Mouse (Mus musculus) ES-Bruce4 (cell line): Measurements from ENCODE around the gene Cacna1e. TPM values are rescaled to one million over a fixed set of nuclear protein-coding genes. Genes with fewer than 3 reads are reported as not detected.

Experiments used
- H3K27ac ChIP-seq: 2 replicates; pipeline ENCODE4 v1.5.1; 2012; ENCODE audit warnings: low read length, inconsistent platforms; ENCODE audit not compliant: insufficient read depth
- H3K27me3 ChIP-seq: 2 replicates; pipeline ENCODE4 v1.6.1; 2012; ENCODE audit warnings: mild to moderate bottlenecking, low read length, inconsistent platforms; ENCODE audit not compliant: control insufficient read depth, poor library complexity, insufficient read depth, severe bottlenecking
- H3K36me3 ChIP-seq: 2 replicates; pipeline ENCODE4 v1.6.1; 2012; ENCODE audit warnings: inconsistent platforms, mild to moderate bottlenecking, low read length, moderate library complexity; ENCODE audit not compliant: control insufficient read depth, poor library complexity, insufficient read depth, severe bottlenecking
- H3K4me1 ChIP-seq: one replicate; pipeline ENCODE4 v1.8.1; 2011; ENCODE audit warnings: low read length; ENCODE audit not compliant: control insufficient read depth, insufficient read depth
- H3K4me3 ChIP-seq: 2 replicates; pipeline ENCODE4 v1.5.1; 2011; ENCODE audit warnings: low read depth, mild to moderate bottlenecking, low read length
- H3K9ac ChIP-seq: 2 replicates; pipeline ENCODE4 v1.6.1; 2012; ENCODE audit warnings: low read depth, mild to moderate bottlenecking, inconsistent platforms; ENCODE audit not compliant: poor library complexity, severe bottlenecking
- H3K9me3 ChIP-seq: replicated peaks from 2 replicates; pipeline ENCODE4 v1.6.1; 2012; ENCODE audit warnings: mild to moderate bottlenecking, low read length, inconsistent platforms; ENCODE audit not compliant: control insufficient read depth, poor library complexity, insufficient read depth, severe bottlenecking
- CTCF ChIP-seq: IDR thresholded peaks from one replicate; pipeline ENCODE4 v1.8.1; 2011; ENCODE audit warnings: low read depth, low read length
- EP300 ChIP-seq: IDR thresholded peaks from 2 replicates; pipeline ENCODE4 v1.6.1; 2011; ENCODE audit warnings: low read depth, low read length; ENCODE audit not compliant: insufficient read depth
- POLR2A ChIP-seq: IDR thresholded peaks from one replicate; pipeline ENCODE4 v1.8.1; 2011; ENCODE audit warnings: low read length; ENCODE audit not compliant: insufficient read depth
- polyA plus RNA-seq: library from polyadenylated mRNA; stranded (reverse); fragments of >200 nt; gene quantifications from 2 replicates; pipeline ENCODE4 v1.2.4, GENCODE M21; 2011; ENCODE audit warnings: low read depth; ENCODE audit not compliant: missing spikeins, insufficient read depth, insufficient read length

The Cacna1e gene
- polyA plus RNA-seq, 1 experiment, result 0.10 TPM

DNA sequence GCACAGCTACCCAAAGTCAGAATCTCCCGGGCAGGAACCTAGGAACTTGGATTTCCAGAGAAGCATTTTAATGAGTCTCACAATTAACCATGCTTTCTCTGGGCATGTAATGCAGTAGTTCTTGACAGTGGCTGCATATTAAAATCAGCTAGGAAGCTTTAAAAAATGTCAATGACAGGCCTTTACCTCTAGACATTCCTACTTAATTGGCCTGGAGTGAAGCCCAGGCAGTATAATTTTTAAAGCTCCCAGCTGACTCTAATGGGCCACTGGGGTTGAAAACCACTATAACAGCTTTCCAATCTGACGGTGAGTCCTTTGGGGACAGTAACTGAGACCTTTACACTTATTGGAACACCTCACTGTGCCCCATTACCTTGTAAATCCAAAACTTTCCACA, 251.4 kb downstream of the Cacna1e start:
- H3K4me3 ChIP-seq, result no peak overlapping the region
- H3K4me1 ChIP-seq, result no peaks in the 10 kb centered on the region
- no peaks in the 10 kb centered on the region for H3K9me3 ChIP-seq
- no peaks in the 10 kb centered on the region for H3K36me3 ChIP-seq
- no peak overlapping the region for H3K27ac ChIP-seq
- TF ChIP-seq CTCF, result no peak
- TF ChIP-seq POLR2A, result no peak
- TF ChIP-seq EP300, result no peak
- no peak overlapping the region for H3K9ac ChIP-seq
- no peaks in the 10 kb centered on the region for H3K27me3 ChIP-seq

- Histone ChIP-seq H3K4me1 (no peaks in the 10 kb centered on the region), H3K4me3 (no peak overlapping the region), H3K36me3 (no peaks in the 10 kb centered on the region), H3K27ac (no peak overlapping the region), H3K27me3 (no peaks in the 10 kb centered on the region), H3K9ac (no peak overlapping the region), H3K9me3 (no peaks in the 10 kb centered on the region)
- TF ChIP-seq CTCF (no peak), POLR2A (no peak), EP300 (no peak)
Measured at GRCm38 (mm10) chr1:154622666-154623653, 261.3 kb downstream of the Cacna1e start.

DNA sequence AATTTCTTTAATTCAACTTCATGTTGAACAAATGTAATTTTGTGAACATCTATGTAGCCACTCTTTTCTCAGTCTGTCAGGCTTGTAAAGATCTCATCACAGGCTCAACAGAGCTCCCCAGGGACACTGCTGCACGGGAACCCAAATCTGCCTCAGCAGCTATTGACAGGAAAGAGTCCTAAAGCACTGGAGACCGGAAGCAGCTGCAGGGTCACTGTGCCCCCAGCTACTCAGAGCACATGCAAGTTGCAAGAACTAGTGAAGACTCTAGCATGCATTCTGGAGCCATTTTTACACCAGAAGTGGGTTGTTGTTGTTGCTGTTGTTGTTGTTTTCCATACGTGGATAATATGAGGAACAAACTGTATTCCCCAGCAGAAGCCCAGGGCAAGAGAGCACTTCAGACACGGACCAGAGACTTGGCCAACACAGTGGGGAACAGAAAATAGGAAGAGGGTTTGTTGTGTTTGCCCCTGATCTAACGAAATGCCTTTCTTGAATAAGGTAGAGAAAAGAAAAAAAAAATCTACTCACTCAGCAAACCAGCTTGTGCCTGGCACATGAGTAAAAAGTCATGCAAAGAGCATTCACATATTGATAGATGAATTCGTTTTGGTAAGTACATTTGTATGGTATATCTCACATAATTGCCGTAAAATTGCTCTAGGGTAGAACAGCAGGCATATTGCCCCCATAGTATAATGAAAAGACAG, 266.4 kb downstream of the Cacna1e start:
- Histone ChIP-seq H3K4me3 (no peak overlapping the region), H3K9me3 (no peaks in the 10 kb centered on the region), H3K4me1 (no peaks in the 10 kb centered on the region), H3K27me3 (no peaks in the 10 kb centered on the region), H3K9ac (no peak overlapping the region), H3K27ac (no peak overlapping the region), H3K36me3 (no peaks in the 10 kb centered on the region)
- no peak for TF ChIP-seq POLR2A
- no peak for TF ChIP-seq CTCF
- TF ChIP-seq EP300, result no peak

DNA sequence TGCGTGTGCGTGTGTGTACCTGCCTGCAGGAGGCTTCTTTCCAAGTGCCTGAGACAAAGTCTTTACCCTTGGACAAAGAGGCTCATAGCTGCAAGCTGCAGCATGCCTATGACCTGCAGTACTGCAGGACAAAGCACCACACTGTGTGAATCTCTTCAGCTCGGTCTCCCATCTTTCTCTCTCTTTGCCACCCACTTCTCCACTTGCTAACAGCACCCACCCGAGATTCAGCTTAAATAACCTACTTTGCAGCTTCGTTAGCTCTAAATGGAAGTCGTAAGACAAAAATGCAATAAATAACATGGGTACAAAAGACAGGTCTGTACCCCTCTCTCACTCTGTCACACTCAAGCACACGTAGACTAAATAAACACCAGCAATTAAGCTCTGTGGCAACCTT, 268.5 kb downstream of the Cacna1e start:
- Histone ChIP-seq H3K4me3 (no peak overlapping the region), H3K9ac (no peak overlapping the region), H3K27me3 (no peaks in the 10 kb centered on the region), H3K4me1 (no peaks in the 10 kb centered on the region), H3K9me3 (no peaks in the 10 kb centered on the region), H3K36me3 (no peaks in the 10 kb centered on the region), H3K27ac (no peak overlapping the region)
- TF ChIP-seq EP300 (no peak), CTCF (no peak), POLR2A (no peak)

DNA sequence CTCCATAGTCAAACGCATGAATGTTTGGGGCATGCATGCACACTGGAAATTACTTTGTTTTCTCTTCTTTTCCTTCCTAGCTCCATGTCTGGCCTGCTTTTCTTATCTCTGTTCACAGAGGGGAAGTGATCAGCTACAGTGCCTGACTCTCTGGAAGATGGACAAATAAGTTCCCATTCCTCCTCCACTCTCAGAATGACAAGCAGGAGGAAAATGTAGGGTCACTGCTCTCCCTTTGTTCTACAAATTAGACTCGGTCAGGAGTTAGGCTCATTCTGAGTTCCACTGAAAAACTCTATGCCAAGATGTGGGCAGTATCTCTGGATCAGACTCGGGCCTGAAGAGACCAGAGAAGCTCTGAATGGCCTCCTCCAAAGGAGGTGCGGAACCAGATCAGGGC, 275.8 kb downstream of the Cacna1e start:
- H3K27ac ChIP-seq, result no peak overlapping the region
- no peaks in the 10 kb centered on the region for H3K27me3 ChIP-seq
- no peak overlapping the region for H3K9ac ChIP-seq
- H3K36me3 ChIP-seq, result no peaks in the 10 kb centered on the region; the same call in 1 of the 2 replicates
- no peak for TF ChIP-seq EP300
- no peak for TF ChIP-seq CTCF
- no peak for TF ChIP-seq POLR2A
- no peaks in the 10 kb centered on the region for H3K4me1 ChIP-seq
- H3K9me3 ChIP-seq, result no peaks in the 10 kb centered on the region
- no peak overlapping the region for H3K4me3 ChIP-seq

GRCm38 (mm10) chr1:154607406-154607805, 276.9 kb downstream of the Cacna1e start:
- TF ChIP-seq CTCF (no peak), EP300 (no peak), POLR2A (no peak)
- H3K9me3 ChIP-seq, result no peaks in the 10 kb centered on the region
- no peaks in the 10 kb centered on the region for H3K27me3 ChIP-seq
- H3K9ac ChIP-seq, result no peak overlapping the region
- no peak overlapping the region for H3K4me3 ChIP-seq
- H3K36me3 ChIP-seq, result no peaks in the 10 kb centered on the region; the same call in 1 of the 2 replicates
- H3K4me1 ChIP-seq, result no peaks in the 10 kb centered on the region
- no peak overlapping the region for H3K27ac ChIP-seq
